Mouse (Mus musculus) heart, postnatal 36 days (tissue): Measurements from ENCODE around the gene Saa3. TPM values are rescaled to one million over a fixed set of nuclear protein-coding genes. Genes with fewer than 3 reads are reported as not detected.
"Not testable (repeated sequence)": the region's sequence is repeated elsewhere in the genome, so short reads cannot be mapped to it uniquely, and the experiment has no call there.

Source experiments
- DNase-seq, 2 experiments: peaks; one replicate each; pipeline ENCODE4 v3.0.0; 2021 to 2022
- intact Hi-C: fragments of 180-260 bp; cut with DNase I; formaldehyde crosslinking; loops from one replicate; pipeline ENCODE4 v1.15.1; 2025
- total RNA-seq, 2 experiments: library from RNA; stranded (reverse); gene quantifications; 2 replicates each; pipeline ENCODE4 v1.2.3; 2021

The Saa3 gene
- total RNA-seq, 2 experiments from 2014 or later, result 1.4 to 1.8 TPM

GRCm38 (mm10) chr7:46714518-46714917 lies 982 bp downstream of the Saa3 start:
- DNase-seq, result peak; percentile 57 to 69

GRCm38 (mm10) chr7:46712250-46712649 lies 3.2 kb downstream of the Saa3 start:
- DNase-seq, result no peak
- intact Hi-C loops, result loop anchor here (5.0 kb wide), 1 partner anchor 320 kb away; no protein-coding TSS in a partner anchor

More at GRCm38 (mm10) chr7:46714518-46714917, 982 bp downstream of the Saa3 start:
- intact Hi-C loops, result loop anchor here (5.0 kb wide), 1 partner anchor 322 kb away; no protein-coding TSS in a partner anchor

GRCm38 (mm10) chr7:46710390-46710844 lies 5.1 kb downstream of the Saa3 start, which contains the start of gene Saal1:
Gene Saal1 (minus strand): TSS chr7:46710680.
- peak; percentile 88 to 89 for DNase-seq
- intact Hi-C loops, result loop anchor here (5.0 kb wide), 1 partner anchor 318 kb away; no protein-coding TSS in a partner anchor

GRCm38 (mm10) chr7:46700521-46701025 lies 14.9 kb downstream of the Saa3 start:
- DNase-seq, result no peak
- intact Hi-C loops, result loop anchor here (10.0 kb wide), 1 partner anchor 214 kb away; the partner anchor contains the start of gene Tsg101

GRCm38 (mm10) chr7:46696754-46697153 lies 18.7 kb downstream of the Saa3 start:
- no peak for DNase-seq
- intact Hi-C loops, result no loop called here

- no peak for DNase-seq
- intact Hi-C loops, result no loop called here
Measured at GRCm38 (mm10) chr7:46686827-46687226, 28.7 kb downstream of the Saa3 start.

- DNase-seq, result no peak
- intact Hi-C loops, result no loop called here
Measured at GRCm38 (mm10) chr7:46680732-46681131, 34.8 kb downstream of the Saa3 start.

GRCm38 (mm10) chr7:46679044-46679443 lies 36.5 kb downstream of the Saa3 start:
- intact Hi-C loops, DNase-seq: not testable (repeated sequence)

GRCm38 (mm10) chr7:46678417-46678816 lies 37.1 kb downstream of the Saa3 start:
- intact Hi-C loops, result no loop called here
- DNase-seq, result no peak

- intact Hi-C loops, result no loop called here
- DNase-seq, result no peak
Measured at GRCm38 (mm10) chr7:46676808-46677360, 38.6 kb downstream of the Saa3 start.

GRCm38 (mm10) chr7:46675886-46676285 lies 39.6 kb downstream of the Saa3 start:
- DNase-seq, result no peak
- intact Hi-C loops, result no loop called here

- DNase-seq, result no peak
Measured at GRCm38 (mm10) chr7:46675061-46675460, 40.4 kb downstream of the Saa3 start.

GRCm38 (mm10) chr7:46672160-46672672 lies 43.3 kb downstream of the Saa3 start, which contains the start of gene Tph1:
Gene Tph1 (minus strand): TSS chr7:46672537.
- no peak for DNase-seq
- intact Hi-C loops, result no loop called here

More at GRCm38 (mm10) chr7:46675061-46675460, 40.4 kb downstream of the Saa3 start:
- intact Hi-C loops, result no loop called here

- intact Hi-C loops, result no loop called here
- DNase-seq, result no peak
Measured at GRCm38 (mm10) chr7:46667256-46667655, 48.2 kb downstream of the Saa3 start.

- peak in 1 of 2 experiments; percentile 6 for DNase-seq
- intact Hi-C loops, result no loop called here
Measured at GRCm38 (mm10) chr7:46665236-46665635, 50.3 kb downstream of the Saa3 start.

Other genes starting within 250 kb of the Saa3 start
- gene Sergef, start 75.9 kb downstream of the Saa3 start, total RNA-seq, result 1 to 10 TPM; 3.0 to 4.7 TPM
- gene Tph1, start 43.2 kb downstream of the Saa3 start, total RNA-seq, result not detected
- 1 to 10 TPM; 3.8 to 4.3 TPM for gene Saal1, start 5.0 kb downstream of the Saa3 start, total RNA-seq
- not detected for gene Saa4, start 16.9 kb upstream of the Saa3 start, total RNA-seq
- not detected for gene Saa1, start 27.3 kb upstream of the Saa3 start, total RNA-seq
- not detected for gene Saa2, start 36.1 kb upstream of the Saa3 start, total RNA-seq
- gene Hps5, start 80.4 kb upstream of the Saa3 start, total RNA-seq, result 10 to 100 TPM in 1 of 2 experiments, 1 to 10 TPM in 1; 8.8 to 12.7 TPM
- gene Gtf2h1, start 80.4 kb upstream of the Saa3 start, total RNA-seq, result 10 to 100 TPM; 16.9 to 19.5 TPM
- gene Ldha, start 125.8 kb upstream of the Saa3 start, total RNA-seq, result 100 to 1,000 TPM; 776 to 801 TPM
- not detected for gene Ldhc, start 145.5 kb upstream of the Saa3 start, total RNA-seq
- 10 to 100 TPM; 60.5 to 61.6 TPM for gene Tsg101, start 204.3 kb upstream of the Saa3 start, total RNA-seq
- gene Uevld, start 242.8 kb upstream of the Saa3 start, total RNA-seq, result 10 to 100 TPM in 1 of 2 experiments, 1 to 10 TPM in 1; 9.4 to 10.6 TPM